ENCODE assay signal across 8 mouse cellular contexts in the genomic region with DNA sequence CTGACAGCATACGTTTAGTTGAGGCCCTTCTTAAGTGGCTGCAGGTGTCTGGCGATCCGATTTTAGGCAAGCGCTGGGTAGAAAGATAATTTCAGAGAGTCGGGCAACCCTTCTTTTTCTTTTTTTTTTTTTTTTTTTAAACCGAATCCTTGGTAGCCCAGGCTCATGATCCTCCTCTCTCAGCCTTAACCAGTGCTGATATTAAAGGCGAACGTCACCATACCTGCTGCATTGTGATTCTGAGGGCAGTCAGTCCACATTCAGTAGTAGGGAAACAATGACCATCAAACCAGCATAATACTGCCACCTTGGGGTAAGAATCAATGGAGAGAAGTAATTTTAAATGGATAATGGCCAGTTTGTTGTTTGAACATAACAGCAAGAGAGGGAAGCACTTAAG. TPM values are rescaled to one million over a fixed set of nuclear protein-coding genes. Genes with fewer than 3 reads are reported as not detected.
DNase-seq lines count a peak whose midpoint lies in the region; ATAC-seq lines count a peak whose summit lies in the region.

No protein-coding gene starts in this region.

- H3K9me3 ChIP-seq in neural tube, embryonic 11.5 days (ENCODE audit: control insufficient read depth, low read length) = no peaks in the 10 kb centered on the region
- H3K9me3 ChIP-seq in midbrain, embryonic 11.5 days (ENCODE audit: control insufficient read depth, low read length) = no peaks in the 10 kb centered on the region

- H3K27me3 ChIP-seq in neural tube, embryonic 11.5 days (ENCODE audit: control insufficient read depth, insufficient read depth, low read length) = 0 out of 2 replicates have a peak, but pooled peaks cover 2% of the 10 kb centered on the region
- H3K27me3 ChIP-seq in midbrain, embryonic 11.5 days (ENCODE audit: control insufficient read depth, insufficient read depth, low read length) = no peaks in the 10 kb centered on the region

- peak overlapping the region; percentile 69 for H3K9ac ChIP-seq in neural tube, embryonic 11.5 days (ENCODE audit: low read length)
- peak overlapping the region; percentile 72 for H3K9ac ChIP-seq in midbrain, embryonic 11.5 days (ENCODE audit: low read length)

- intact Hi-C loops in heart, postnatal 10 days (cut with DNase I) = loop anchor here (1.0 to 2.0 kb wide), 3 partner anchors 36 to 78 kb away; a partner anchor contains a TSS

- WGBS in neural tube, embryonic 11.5 days = 25% methylated on average over 8 of the region's 8 CpGs
- WGBS in midbrain, embryonic 11.5 days = 24% methylated on average over 8 of the region's 8 CpGs

- H3K4me1 ChIP-seq in neural tube, embryonic 11.5 days (ENCODE audit: control insufficient read depth, insufficient read depth, low read length) = no peaks in the 10 kb centered on the region
- no peaks in the 10 kb centered on the region; the same call in 1 of the 2 replicates for H3K4me1 ChIP-seq in midbrain, embryonic 11.5 days (ENCODE audit: control insufficient read depth, insufficient read depth, low read length)

- H3K4me2 ChIP-seq in neural tube, embryonic 11.5 days (ENCODE audit: low read depth) = peak overlapping the region; percentile 61
- H3K4me2 ChIP-seq in midbrain, embryonic 11.5 days = peak overlapping the region; percentile 64

- peak overlapping the region; percentile 90 for H3K27ac ChIP-seq in neural tube, embryonic 11.5 days (ENCODE audit: low read depth, low read length)
- peak overlapping the region; percentile 88; the same call in 1 of the 2 replicates for H3K27ac ChIP-seq in midbrain, embryonic 11.5 days (ENCODE audit: low read depth, low read length)

- H3K4me3 ChIP-seq in neural tube, embryonic 11.5 days (ENCODE audit: low read depth, low read length) = peak overlapping the region; percentile 27
- peak overlapping the region; percentile 31 for H3K4me3 ChIP-seq in midbrain, embryonic 11.5 days (ENCODE audit: low read depth, low read length)

- H3K36me3 ChIP-seq in neural tube, embryonic 11.5 days (ENCODE audit: control insufficient read depth, insufficient read depth, low read length) = no peaks in the 10 kb centered on the region
- H3K36me3 ChIP-seq in midbrain, embryonic 11.5 days (ENCODE audit: control insufficient read depth, insufficient read depth, low read length) = no peaks in the 10 kb centered on the region

- no peak for ATAC-seq in neural tube, embryonic 11.5 days (ENCODE audit: insufficient read depth, low FRiP score, low TSS enrichment)
- ATAC-seq in midbrain, embryonic 11.5 days (ENCODE audit: low FRiP score) = no peak

- peak; percentile 18 for DNase-seq in neural tube, embryonic 11.5 days (ENCODE audit: low spot score)
- no peak for DNase-seq in neural tube, embryonic 10.5 days (ENCODE audit: extremely low spot score, low spot score)
- DNase-seq in embryo, embryonic 11.5 days (ENCODE audit: low read depth, low spot score) = peak; percentile 9
- DNase-seq in heart, postnatal 10 days = peak; percentile 44 to 56
- DNase-seq in kidney, postnatal 4 days = peak; percentile 13 to 39
- peak; percentile 85 for DNase-seq in midbrain, embryonic 11.5 days (ENCODE audit: low spot score, missing footprints)
- no peak for DNase-seq in left cerebral cortex, adult 9 months (ENCODE audit: low spot score in 2 of 2)
- DNase-seq in frontal cortex, postnatal 36 days (ENCODE audit: low spot score in 2 of 2) = no peak

RNA-seq across cellular contexts. Expression of a gene that starts 23.9 kb away (rescaled TPM):
- 137 and 141 TPM in 2 replicates for polyA plus RNA-seq in neural tube, embryonic 11.5 days (2014; fragmentation: Nextera tagmentation; extraction: Ambion mirVana)
- total RNA-seq in heart, postnatal 10 days (2021) = 10 to 100 TPM; 40.1 to 48.1 TPM
- 127 and 140 TPM in 2 replicates for polyA plus RNA-seq in midbrain, embryonic 11.5 days (2014; fragmentation: Nextera tagmentation; extraction: Ambion mirVana)

RNA-seq across cellular contexts. Expression of a gene that starts 35.9 kb away (rescaled TPM):
- polyA plus RNA-seq in neural tube, embryonic 11.5 days (2014; fragmentation: Nextera tagmentation; extraction: Ambion mirVana) = 21.2 and 21.6 TPM in 2 replicates
- 10 to 100 TPM in 1 of 2 experiments, 1 to 10 TPM in 1; 9.5 to 12.1 TPM for total RNA-seq in heart, postnatal 10 days (2021)
- 23.8 and 24.8 TPM in 2 replicates for polyA plus RNA-seq in midbrain, embryonic 11.5 days (2014; fragmentation: Nextera tagmentation; extraction: Ambion mirVana)

RNA-seq across cellular contexts. Expression of a gene that starts 52.6 kb away (rescaled TPM):
- 35.4 and 37.6 TPM in 2 replicates for polyA plus RNA-seq in neural tube, embryonic 11.5 days (2014; fragmentation: Nextera tagmentation; extraction: Ambion mirVana)
- 10 to 100 TPM; 11.6 to 11.8 TPM for total RNA-seq in heart, postnatal 10 days (2021)
- 37.3 and 41.7 TPM in 2 replicates for polyA plus RNA-seq in midbrain, embryonic 11.5 days (2014; fragmentation: Nextera tagmentation; extraction: Ambion mirVana)

Comparison
In these comparisons a context has a peak if more than half of its experiments do, and no peak if none do; other contexts are left out.
1. DNase-seq: peak in neural tube, embryonic 11.5 days (single experiment), embryo, embryonic 11.5 days (single experiment), heart, postnatal 10 days (2 of 2), kidney, postnatal 4 days (2 of 2) and midbrain, embryonic 11.5 days (single experiment); none in neural tube, embryonic 10.5 days (single experiment), left cerebral cortex, adult 9 months (0 of 2) and frontal cortex, postnatal 36 days (0 of 2).